Mouse (Mus musculus) large intestine, adult 2 months (tissue): ENCODE results near the gene Ankrd13b. TPM values are rescaled to one million over a fixed set of nuclear protein-coding genes. Genes with fewer than 3 reads are reported as not detected.

Experiments
- DNase-seq: peaks from one replicate; pipeline ENCODE4 v3.0.0-alpha.2; 2012; ENCODE audit warnings: low read depth, low spot score
- WGBS: fragments of 180-500 bp; shearing (Covaris S2); methylation state at CpG from one replicate; pipeline ENCODE4 v1.1.7; 2018; 5-methylcytosine and 5-hydroxymethylcytosine counted together
- polyA plus RNA-seq: library from polyadenylated mRNA; depleted of rRNA; stranded (reverse); fragments of >200 nt; gene quantifications from 2 replicates; pipeline ENCODE4 v1.2.3, GENCODE M21; 2012

Gene Ankrd13b
- polyA plus RNA-seq, 1 experiment = 15.1 TPM

- WGBS = 1% methylated on average over 60 of the region's 74 CpGs
- no peak for DNase-seq
These were observed 4.2 kb upstream of the Ankrd13b start, which contains the start of gene Git1 for GRCm38 (mm10) chr11:77493512-77494343. TSS of gene Git1 (plus strand) at chr11:77493562.

- DNase-seq = no peak
- under 1% methylated on average over 32 of the region's 32 CpGs for WGBS
These were observed 3.4 kb upstream of the Ankrd13b start for GRCm38 (mm10) chr11:77492911-77493332.

- WGBS = 1% methylated on average over 18 of the region's 18 CpGs
- DNase-seq = no peak
These were observed 2.9 kb upstream of the Ankrd13b start for GRCm38 (mm10) chr11:77492311-77492871.

- DNase-seq = no peak
- 1% methylated on average over 23 of the region's 23 CpGs for WGBS
These were observed 2.2 kb upstream of the Ankrd13b start for GRCm38 (mm10) chr11:77491502-77492291.

- 0% methylated on average over 13 of the region's 13 CpGs for WGBS
- DNase-seq = no peak
These were observed 1.6 kb upstream of the Ankrd13b start for GRCm38 (mm10) chr11:77491123-77491501.

- WGBS = 59% methylated on average over 6 of the region's 6 CpGs
- no peak for DNase-seq
These were observed 973 bp upstream of the Ankrd13b start for GRCm38 (mm10) chr11:77490451-77490850.

GRCm38 (mm10) chr11:77488771-77489581 is 502 bp downstream of the Ankrd13b start:
- WGBS = 5% methylated on average over 55 of the region's 55 CpGs
- no peak for DNase-seq

- WGBS = 64% methylated on average over 5 of the region's 5 CpGs
- no peak for DNase-seq
These were observed 2.7 kb downstream of the Ankrd13b start for GRCm38 (mm10) chr11:77486798-77487197.

- 71% methylated on average over 6 of the region's 6 CpGs for whole genome bisulfite sequencing
- DNase-seq = no peak
These were observed 4.2 kb downstream of the Ankrd13b start for GRCm38 (mm10) chr11:77485229-77485628.

GRCm38 (mm10) chr11:77483510-77484255 is 5.8 kb downstream of the Ankrd13b start:
- no peak for DNase-seq
- 63% methylated on average over 11 of the region's 11 CpGs for WGBS

- DNase-seq = no peak
- 63% methylated on average over 3 of the region's 3 CpGs for WGBS
These were observed 6.4 kb downstream of the Ankrd13b start for GRCm38 (mm10) chr11:77483043-77483442.

GRCm38 (mm10) chr11:77476895-77477294 is 12.6 kb downstream of the Ankrd13b start:
- DNase-seq = no peak
- whole genome bisulfite sequencing = 30% methylated on average over 6 of the region's 6 CpGs

GRCm38 (mm10) chr11:77476216-77476615 is 13.3 kb downstream of the Ankrd13b start:
- 90% methylated on average over 14 of the region's 14 CpGs for WGBS
- DNase-seq = no peak

- DNase-seq = no peak
- WGBS = 92% methylated on average over 16 of the region's 16 CpGs
These were observed 16.7 kb downstream of the Ankrd13b start for GRCm38 (mm10) chr11:77472775-77473174.

- 80% methylated on average over 29 of the region's 29 CpGs for WGBS
- no peak for DNase-seq
These were observed 18.1 kb downstream of the Ankrd13b start for GRCm38 (mm10) chr11:77471407-77471806.

- DNase-seq = no peak
- 91% methylated on average over 9 of the region's 9 CpGs for WGBS
These were observed 21.1 kb downstream of the Ankrd13b start for GRCm38 (mm10) chr11:77468397-77468796.

- no peak for DNase-seq
- WGBS = 10% methylated on average over 20 of the region's 20 CpGs
These were observed 21.7 kb downstream of the Ankrd13b start for GRCm38 (mm10) chr11:77467784-77468183.

- DNase-seq = no peak
These were observed 22.3 kb downstream of the Ankrd13b start for GRCm38 (mm10) chr11:77467157-77467556.

GRCm38 (mm10) chr11:77466544-77466943 is 22.9 kb downstream of the Ankrd13b start:
- 39% methylated on average over 9 of the region's 9 CpGs for WGBS
- no peak for DNase-seq

More at GRCm38 (mm10) chr11:77467157-77467556, 22.3 kb downstream of the Ankrd13b start:
- WGBS = 2% methylated on average over 25 of the region's 25 CpGs
